Mouse (Mus musculus): ENCODE data around the gene Kcnma1. TPM values are rescaled to one million over a fixed set of nuclear protein-coding genes. Genes with fewer than 3 reads are reported as not detected.

The Kcnma1 gene
- polyA plus RNA-seq, 1 experiment from 2014 or later, result 22.8 TPM

DNA sequence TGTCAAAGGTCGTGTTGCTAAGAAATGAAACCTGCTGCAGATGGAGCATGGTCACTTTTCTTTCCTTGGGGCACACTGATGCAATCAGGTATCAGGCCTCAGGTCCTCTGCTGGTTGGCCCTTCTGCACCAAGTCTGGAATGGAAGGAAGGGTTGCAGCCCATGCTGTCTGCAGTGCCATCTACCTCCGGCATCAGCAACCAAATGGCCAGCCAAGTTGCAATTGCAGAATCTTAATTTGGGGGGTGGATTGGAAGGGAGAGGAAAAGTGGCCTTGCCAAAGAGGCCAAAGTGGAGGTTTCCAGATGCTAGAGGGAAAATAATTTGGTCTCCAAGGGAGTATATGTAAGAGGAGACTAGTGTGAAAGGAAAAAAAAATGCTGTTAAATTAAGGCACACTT, 584.3 kb downstream of the Kcnma1 start:
- Histone ChIP-seq H3K9me3 (ENCODE audit: control insufficient read depth, low read length) (no peaks in the 10 kb centered on the region), H3K27ac (no peak overlapping the region), H3K4me2 (replicated peaks) (no peak overlapping the region), H3K27me3 (ENCODE audit: control insufficient read depth, insufficient read depth, low read length) (no peaks in the 10 kb centered on the region), H3K36me3 (replicated peaks; ENCODE audit: control insufficient read depth, insufficient read depth) (no peaks in the 10 kb centered on the region), H3K4me3 (replicated peaks; ENCODE audit: low read length) (no peak overlapping the region), H3K4me1 (replicated peaks; ENCODE audit: control insufficient read depth, insufficient read depth, low read length) (no peaks in the 10 kb centered on the region), H3K9ac (no peak overlapping the region)
- DNase-seq (ENCODE audit: low spot score) (no peak), ATAC-seq (ENCODE audit: low FRiP score) (no peak)
- 86% methylated on average over 2 of the region's 2 CpGs for WGBS

DNA sequence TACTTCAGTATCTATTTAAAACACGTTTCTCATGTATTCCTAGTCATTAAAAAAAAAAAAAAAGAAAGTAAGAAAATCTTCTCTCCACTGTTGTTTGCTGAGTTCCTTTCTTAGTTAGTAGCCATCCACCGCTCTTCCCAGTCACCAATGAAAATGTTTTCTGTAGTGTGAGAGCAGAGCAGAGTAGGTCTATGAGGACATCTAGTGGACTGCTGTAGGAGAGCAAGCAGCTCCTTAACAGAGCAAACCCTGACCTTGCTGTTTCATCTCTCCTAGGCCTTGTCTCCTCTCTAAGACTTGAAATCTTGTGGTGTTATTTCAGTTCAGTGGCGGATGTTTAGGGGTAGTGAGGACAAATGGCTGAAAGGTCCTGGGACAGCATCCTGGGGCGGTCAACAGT, 585.2 kb downstream of the Kcnma1 start:
- 37% methylated on average over 4 of the region's 4 CpGs for WGBS
- Histone ChIP-seq H3K4me2 (replicated peaks) (no peak overlapping the region), H3K9me3 (ENCODE audit: control insufficient read depth, low read length) (no peaks in the 10 kb centered on the region), H3K36me3 (replicated peaks; ENCODE audit: control insufficient read depth, insufficient read depth) (no peaks in the 10 kb centered on the region), H3K9ac (no peak overlapping the region), H3K27ac (no peak overlapping the region), H3K4me1 (replicated peaks; ENCODE audit: control insufficient read depth, insufficient read depth, low read length) (no peaks in the 10 kb centered on the region), H3K4me3 (replicated peaks; ENCODE audit: low read length) (no peak overlapping the region), H3K27me3 (ENCODE audit: control insufficient read depth, insufficient read depth, low read length) (no peaks in the 10 kb centered on the region)
- ATAC-seq (ENCODE audit: low FRiP score) (no peak), DNase-seq (ENCODE audit: low spot score) (peak; percentile 76)

DNA sequence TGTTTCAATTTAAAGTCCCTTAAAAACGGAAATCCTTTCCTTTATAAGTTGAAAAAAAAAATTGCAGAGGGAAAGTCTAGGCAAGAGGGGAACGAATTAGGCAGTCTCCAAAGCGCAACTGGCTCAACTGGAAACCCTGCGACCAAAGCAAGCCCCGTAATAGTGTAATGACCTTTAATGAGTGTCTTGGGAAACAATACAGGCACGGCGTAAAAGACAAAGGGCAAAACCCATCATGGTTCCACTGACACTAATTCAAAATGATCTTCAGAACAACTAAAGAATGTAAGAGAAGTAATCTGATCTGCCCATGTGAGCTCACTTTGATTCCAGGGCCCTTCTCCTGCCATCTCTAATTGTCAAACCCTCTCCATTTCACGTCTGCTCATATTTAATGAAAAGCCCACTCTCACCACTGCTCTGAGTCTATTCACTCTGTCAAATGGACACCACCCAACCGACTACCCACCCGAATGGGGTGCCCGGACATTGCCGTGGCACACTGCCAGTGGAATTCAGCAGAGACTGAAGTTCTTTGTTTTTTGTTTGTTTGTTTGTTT, 591.7 kb downstream of the Kcnma1 start:
- 53% methylated on average over 12 of the region's 12 CpGs for WGBS
- Histone ChIP-seq H3K36me3 (replicated peaks; ENCODE audit: control insufficient read depth, insufficient read depth) (no peaks in the 10 kb centered on the region), H3K9ac (no peak overlapping the region), H3K27me3 (ENCODE audit: control insufficient read depth, insufficient read depth, low read length) (no peaks in the 10 kb centered on the region), H3K4me1 (replicated peaks; ENCODE audit: control insufficient read depth, insufficient read depth, low read length) (no peaks in the 10 kb centered on the region), H3K27ac (no peak overlapping the region), H3K9me3 (ENCODE audit: control insufficient read depth, low read length) (no peaks in the 10 kb centered on the region), H3K4me2 (replicated peaks) (no peak overlapping the region), H3K4me3 (replicated peaks; ENCODE audit: low read length) (no peak overlapping the region)
- ATAC-seq (ENCODE audit: low FRiP score), result no peak
- DNase-seq (ENCODE audit: low spot score), result no peak

GRCm38 (mm10) chr14:23418955-23419354, 595.3 kb downstream of the Kcnma1 start:
- Histone ChIP-seq H3K27ac (no peak overlapping the region), H3K4me1 (replicated peaks; ENCODE audit: control insufficient read depth, insufficient read depth, low read length) (no peaks in the 10 kb centered on the region), H3K27me3 (ENCODE audit: control insufficient read depth, insufficient read depth, low read length) (no peaks in the 10 kb centered on the region), H3K9me3 (ENCODE audit: control insufficient read depth, low read length) (no peaks in the 10 kb centered on the region), H3K4me2 (replicated peaks) (no peak overlapping the region), H3K4me3 (replicated peaks; ENCODE audit: low read length) (no peak overlapping the region), H3K36me3 (replicated peaks; ENCODE audit: control insufficient read depth, insufficient read depth) (no peaks in the 10 kb centered on the region), H3K9ac (no peak overlapping the region)
- ATAC-seq (ENCODE audit: low FRiP score) (no peak), DNase-seq (ENCODE audit: low spot score) (no peak)
- WGBS, result 87% methylated on average over 3 of the region's 3 CpGs

DNA sequence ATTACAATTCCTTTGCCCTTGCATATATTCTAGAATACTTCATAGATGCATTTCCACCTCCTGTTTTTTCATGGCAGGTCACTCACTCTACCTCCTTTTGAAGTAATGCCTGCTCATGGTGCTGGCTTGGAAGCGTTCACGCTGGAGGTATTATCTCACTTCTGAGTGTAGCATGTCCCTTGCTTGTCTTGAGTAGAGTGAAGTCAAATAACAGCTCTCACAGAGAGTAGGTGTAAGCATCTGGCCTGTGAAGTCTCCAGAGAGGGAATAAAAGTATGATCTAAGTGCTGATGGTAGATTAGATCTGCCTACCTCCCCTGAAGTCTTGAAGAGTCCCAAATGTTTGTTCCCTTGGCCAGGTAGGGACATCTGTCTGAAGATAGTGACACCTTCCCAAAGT, 607.2 kb downstream of the Kcnma1 start:
- 95% methylated on average over 2 of the region's 2 CpGs for WGBS
- no peak overlapping the region for H3K4me2 ChIP-seq (replicated peaks)
- ATAC-seq (ENCODE audit: low FRiP score), result no peak
- DNase-seq (ENCODE audit: low spot score), result no peak
- no peaks in the 10 kb centered on the region for H3K36me3 ChIP-seq (replicated peaks; ENCODE audit: control insufficient read depth, insufficient read depth)
- H3K9me3 ChIP-seq (ENCODE audit: control insufficient read depth, low read length), result no peaks in the 10 kb centered on the region
- no peak overlapping the region for H3K4me3 ChIP-seq (replicated peaks; ENCODE audit: low read length)
- no peaks in the 10 kb centered on the region for H3K4me1 ChIP-seq (replicated peaks; ENCODE audit: control insufficient read depth, insufficient read depth, low read length)
- no peak overlapping the region for H3K9ac ChIP-seq
- no peak overlapping the region for H3K27ac ChIP-seq
- H3K27me3 ChIP-seq (ENCODE audit: control insufficient read depth, insufficient read depth, low read length), result 0 out of 2 replicates have a peak, but pooled peaks cover 6% of the 10 kb centered on the region

- 0 out of 2 replicates have a peak, but pooled peaks cover 9% of the 10 kb centered on the region for H3K27me3 ChIP-seq (ENCODE audit: control insufficient read depth, insufficient read depth, low read length)
- H3K36me3 ChIP-seq (replicated peaks; ENCODE audit: control insufficient read depth, insufficient read depth), result no peaks in the 10 kb centered on the region
- no peak overlapping the region for H3K4me3 ChIP-seq (replicated peaks; ENCODE audit: low read length)
- 15% methylated on average over 6 of the region's 6 CpGs for WGBS
- no peak overlapping the region for H3K27ac ChIP-seq
- no peak overlapping the region for H3K9ac ChIP-seq
- DNase-seq (ENCODE audit: low spot score) (peak; percentile 90), ATAC-seq (ENCODE audit: low FRiP score) (peak; percentile 78)
- H3K4me2 ChIP-seq (replicated peaks), result no peak overlapping the region
- H3K4me1 ChIP-seq (replicated peaks; ENCODE audit: control insufficient read depth, insufficient read depth, low read length), result 0 out of 2 replicates have a peak, but pooled peaks cover 4% of the 10 kb centered on the region
- H3K9me3 ChIP-seq (ENCODE audit: control insufficient read depth, low read length), result no peaks in the 10 kb centered on the region
These were observed 613.4 kb downstream of the Kcnma1 start for GRCm38 (mm10) chr14:23400777-23401469.

- 15% methylated on average over 1 of the region's 1 CpGs for WGBS
These were observed 616.6 kb downstream of the Kcnma1 start for GRCm38 (mm10) chr14:23397642-23398041.

GRCm38 (mm10) chr14:23391566-23391965, 622.7 kb downstream of the Kcnma1 start:
- Histone ChIP-seq H3K9me3 (ENCODE audit: control insufficient read depth, low read length) (no peaks in the 10 kb centered on the region), H3K27ac (no peak overlapping the region), H3K9ac (no peak overlapping the region), H3K27me3 (ENCODE audit: control insufficient read depth, insufficient read depth, low read length) (no peaks in the 10 kb centered on the region), H3K36me3 (replicated peaks; ENCODE audit: control insufficient read depth, insufficient read depth) (no peaks in the 10 kb centered on the region), H3K4me2 (replicated peaks) (no peak overlapping the region), H3K4me1 (replicated peaks; ENCODE audit: control insufficient read depth, insufficient read depth, low read length) (peaks cover 9% of the 10 kb centered on the region; the same call in 1 of the 2 replicates), H3K4me3 (replicated peaks; ENCODE audit: low read length) (no peak overlapping the region)
- WGBS, result 51% methylated on average over 3 of the region's 3 CpGs
- DNase-seq (ENCODE audit: low spot score), result no peak
- ATAC-seq (ENCODE audit: low FRiP score), result no peak

More at GRCm38 (mm10) chr14:23397642-23398041, 616.6 kb downstream of the Kcnma1 start:
- DNase-seq (ENCODE audit: low spot score) (no peak), ATAC-seq (ENCODE audit: low FRiP score) (no peak)
- Histone ChIP-seq H3K27ac (no peak overlapping the region), H3K4me1 (replicated peaks; ENCODE audit: control insufficient read depth, insufficient read depth, low read length) (0 out of 2 replicates have a peak, but pooled peaks cover 4% of the 10 kb centered on the region), H3K27me3 (ENCODE audit: control insufficient read depth, insufficient read depth, low read length) (0 out of 2 replicates have a peak, but pooled peaks cover 9% of the 10 kb centered on the region), H3K9me3 (ENCODE audit: control insufficient read depth, low read length) (no peaks in the 10 kb centered on the region), H3K4me3 (replicated peaks; ENCODE audit: low read length) (no peak overlapping the region), H3K4me2 (replicated peaks) (no peak overlapping the region), H3K9ac (no peak overlapping the region), H3K36me3 (replicated peaks; ENCODE audit: control insufficient read depth, insufficient read depth) (no peaks in the 10 kb centered on the region)

DNA sequence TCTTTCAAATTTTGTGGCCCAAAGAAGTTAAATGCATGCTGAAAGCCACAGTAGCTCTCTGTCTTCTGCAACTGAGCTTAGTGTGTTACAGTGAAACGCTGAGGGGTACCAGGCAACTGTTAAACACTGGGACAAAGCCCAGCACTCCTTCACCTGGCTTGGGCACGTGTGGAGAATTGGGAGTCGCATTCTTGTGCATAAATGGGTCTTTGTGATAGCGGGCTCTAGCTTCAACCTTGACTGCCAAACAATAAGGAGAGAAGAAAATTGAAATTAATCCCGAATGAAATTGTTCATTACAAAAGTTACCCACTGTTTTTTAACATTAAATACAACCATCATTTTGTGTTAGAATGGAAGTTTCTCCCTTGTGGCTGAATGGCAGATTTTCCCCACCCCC, 623.5 kb downstream of the Kcnma1 start:
- Histone ChIP-seq H3K27me3 (ENCODE audit: control insufficient read depth, insufficient read depth, low read length) (no peaks in the 10 kb centered on the region), H3K4me3 (replicated peaks; ENCODE audit: low read length) (no peak overlapping the region), H3K36me3 (replicated peaks; ENCODE audit: control insufficient read depth, insufficient read depth) (no peaks in the 10 kb centered on the region), H3K4me1 (replicated peaks; ENCODE audit: control insufficient read depth, insufficient read depth, low read length) (peaks cover 12% of the 10 kb centered on the region; the same call in 1 of the 2 replicates), H3K9ac (no peak overlapping the region), H3K4me2 (replicated peaks) (no peak overlapping the region), H3K27ac (no peak overlapping the region), H3K9me3 (ENCODE audit: control insufficient read depth, low read length) (no peaks in the 10 kb centered on the region)
- DNase-seq (ENCODE audit: low spot score) (no peak), ATAC-seq (ENCODE audit: low FRiP score) (no peak)
- 69% methylated on average over 5 of the region's 5 CpGs for WGBS
